Mouse (Mus musculus): ENCODE measurements at regions not wholly inside any gene's neighbourhood (a gene's known extent, or its start where the extent isn't known, plus 50 kb on each side); places are given as distances from the start of the nearest gene placed in this dataset.
"Not testable (repeated sequence)": the region's sequence is repeated elsewhere in the genome, so short reads cannot be mapped to it uniquely, and the experiment has no call there.

- DNase-seq = no peak
These were observed 61.0 kb upstream of the Galnt18 start for GRCm38 (mm10) chr7:111840826-111841225.

GRCm38 (mm10) chr7:111838162-111838561 lies 58.4 kb upstream of the Galnt18 start:
- no peak for DNase-seq

- DNase-seq = not testable (repeated sequence)
These were observed 54.6 kb upstream of the Galnt18 start for GRCm38 (mm10) chr7:111834356-111834755.

GRCm38 (mm10) chr7:111829931-111830330 lies 50.2 kb upstream of the Galnt18 start:
- no peak for DNase-seq

Measured in lung, postnatal 14 days (tissue).